Mouse (Mus musculus) bone marrow macrophage, adult 2 months (primary cell): Measurements from ENCODE around the gene Tmem88b. TPM values are rescaled to one million over a fixed set of nuclear protein-coding genes. Genes with fewer than 3 reads are reported as not detected.
A peak's percentile ranks its signal among the peaks of the same experiment; 100 is the strongest.

Source experiments
- H3K27ac ChIP-seq: 2 replicates; pipeline ENCODE4 v1.5.1; 2012; ENCODE audit warnings: low read depth, low read length; ENCODE audit not compliant: insufficient read depth
- H3K4me1 ChIP-seq: 2 replicates; pipeline ENCODE4 v1.6.1; 2012; ENCODE audit warnings: low read length; ENCODE audit not compliant: control insufficient read depth, insufficient read depth
- H3K4me3 ChIP-seq: 2 replicates; pipeline ENCODE4 v1.5.1; 2012; ENCODE audit warnings: mild to moderate bottlenecking, low read length, moderate library complexity; ENCODE audit not compliant: insufficient read depth
- CTCF ChIP-seq: IDR thresholded peaks from 2 replicates; pipeline ENCODE4 v1.5.1; 2012; ENCODE audit warnings: low read depth, mild to moderate bottlenecking, low read length, moderate library complexity
- POLR2A ChIP-seq: IDR thresholded peaks from 2 replicates; pipeline ENCODE4 v1.6.1; 2012; ENCODE audit warnings: mild to moderate bottlenecking, low read depth, low read length, borderline replicate concordance
- polyA plus RNA-seq: library from polyadenylated mRNA; stranded (reverse); fragments of >200 nt; gene quantifications from 2 replicates; pipeline ENCODE4 v1.2.4, GENCODE M21; 2012; ENCODE audit not compliant: missing spikeins, insufficient read depth, insufficient read length

Tmem88b gene
- polyA plus RNA-seq, 1 experiment = not detected

GRCm38 (mm10) chr4:155733267-155733666 lies 52.4 kb downstream of the Tmem88b start:
- H3K4me3 ChIP-seq = no peak overlapping the region

More at GRCm38 (mm10) chr4:155733267-155733666, 52.4 kb downstream of the Tmem88b start:
- peaks cover 34% of the 10 kb centered on the region for H3K4me1 ChIP-seq
- TF ChIP-seq POLR2A (no peak), CTCF (no peak)
- H3K27ac ChIP-seq = peak overlapping the region; percentile 81

Other genes starting within 250 kb of the Tmem88b start
- gene Nadk, start 223.5 kb downstream of the Tmem88b start, polyA plus RNA-seq = 342 and 382 TPM in 2 replicates
- 11.2 and 11.4 TPM in 2 replicates for gene Slc35e2, start 184.5 kb downstream of the Tmem88b start, polyA plus RNA-seq
- 102 and 117 TPM in 2 replicates for gene Cdk11b, start 161.0 kb downstream of the Tmem88b start, polyA plus RNA-seq
- not detected in 2 replicates for gene Gm10563, start 140.5 kb downstream of the Tmem88b start, polyA plus RNA-seq
- gene Mmp23, start 132.5 kb downstream of the Tmem88b start, polyA plus RNA-seq = 0.64 and 1.9 TPM in 2 replicates
- gene Mib2, start 116.7 kb downstream of the Tmem88b start, polyA plus RNA-seq = 39.9 and 48.7 TPM in 2 replicates
- gene Fndc10, start 91.5 kb downstream of the Tmem88b start, polyA plus RNA-seq = 1.0 and 1.6 TPM in 2 replicates
- gene Ssu72, start 81.1 kb downstream of the Tmem88b start, polyA plus RNA-seq = 99.3 and 107 TPM in 2 replicates
- gene Tmem240, start 51.1 kb downstream of the Tmem88b start, polyA plus RNA-seq = 1.3 and 1.4 TPM in 2 replicates
- gene Atad3a, start 24.8 kb downstream of the Tmem88b start, polyA plus RNA-seq = 13.6 and 19.1 TPM in 2 replicates
- gene Vwa1, start 11.2 kb downstream of the Tmem88b start, polyA plus RNA-seq = not detected in 2 replicates
- gene Ankrd65, start 4.6 kb upstream of the Tmem88b start, polyA plus RNA-seq = not detected in 2 replicates
- gene Mrpl20, start 17.0 kb upstream of the Tmem88b start, polyA plus RNA-seq = 81.6 and 99.5 TPM in 2 replicates
- gene Ccnl2, start 26.6 kb upstream of the Tmem88b start, polyA plus RNA-seq = 100 and 112 TPM in 2 replicates
- 99.3 and 105 TPM in 2 replicates for gene Aurkaip1, start 45.4 kb upstream of the Tmem88b start, polyA plus RNA-seq
- gene Mxra8, start 53.8 kb upstream of the Tmem88b start, polyA plus RNA-seq = 1.2 and 2.7 TPM in 2 replicates
- gene Dvl1, start 61.5 kb upstream of the Tmem88b start, polyA plus RNA-seq = 20.9 and 27.3 TPM in 2 replicates
- gene Tas1r3, start 77.5 kb upstream of the Tmem88b start, polyA plus RNA-seq = 0.62 and 0.68 TPM in 2 replicates
- 11.6 and 13.9 TPM in 2 replicates for gene Cptp, start 83.6 kb upstream of the Tmem88b start, polyA plus RNA-seq
- 21.4 and 23.0 TPM in 2 replicates for gene Ints11, start 83.7 kb upstream of the Tmem88b start, polyA plus RNA-seq
- gene Pusl1, start 105.9 kb upstream of the Tmem88b start, polyA plus RNA-seq = 10.7 and 13.2 TPM in 2 replicates
- gene Acap3, start 105.9 kb upstream of the Tmem88b start, polyA plus RNA-seq = 15.8 and 18.1 TPM in 2 replicates
- 78.3 and 85.9 TPM in 2 replicates for gene Ube2j2, start 158.0 kb upstream of the Tmem88b start, polyA plus RNA-seq
- gene C1qtnf12, start 176.4 kb upstream of the Tmem88b start, polyA plus RNA-seq = 32.4 and 42.7 TPM in 2 replicates
- gene B3galt6, start 206.8 kb upstream of the Tmem88b start, polyA plus RNA-seq = 1.7 and 2.3 TPM in 2 replicates
- 197 and 213 TPM in 2 replicates for gene Sdf4, start 207.0 kb upstream of the Tmem88b start, polyA plus RNA-seq
- gene Tnfrsf4, start 228.0 kb upstream of the Tmem88b start, polyA plus RNA-seq = 1.5 and 1.7 TPM in 2 replicates
- not detected in 2 replicates for gene Tnfrsf18, start 240.3 kb upstream of the Tmem88b start, polyA plus RNA-seq